Mouse (Mus musculus): Measurements from ENCODE around the gene Maml3.

- TF ChIP-seq POLR2A (IDR thresholded peaks at IDR 0.05; ENCODE audit: borderline replicate concordance, extremely low read depth, insufficient read depth, insufficient read length, poor library complexity, severe bottlenecking) (no peak), CTCF (IDR thresholded peaks at IDR 0.05; ENCODE audit: borderline replicate concordance, extremely low read depth, insufficient read depth, insufficient read length) (no peak)
Measured at GRCm38 (mm10) chr3:51977654-51978352, 127.1 kb downstream of the Maml3 start.

Data from brain, embryonic 14.5 days (tissue).